Mouse (Mus musculus) spleen, adult 2 months (tissue): ENCODE results near the gene Tank. TPM values are rescaled to one million over a fixed set of nuclear protein-coding genes. Genes with fewer than 3 reads are reported as not detected.

ENCODE experiments used
- DNase-seq, 2 experiments: peaks; one replicate each; pipeline versions ENCODE4 v3.0.0 to v3.0.0-alpha.2; 2012 to 2021; ENCODE audit warnings: low spot score in 2 of 2, low read depth in 1 of 2
- H3K27ac ChIP-seq: fragments of 200-500 bp; 2 replicates; pipeline ENCODE4 v1.5.1; 2012; ENCODE audit warnings: low read length, inconsistent platforms; ENCODE audit not compliant: insufficient read depth
- H3K27me3 ChIP-seq: fragments of 200-500 bp; 2 replicates; pipeline ENCODE4 v1.6.1; 2012; ENCODE audit warnings: mild to moderate bottlenecking, moderate library complexity, low read length, inconsistent platforms; ENCODE audit not compliant: control insufficient read depth, insufficient read depth
- H3K36me3 ChIP-seq: fragments of 200-500 bp; 2 replicates; pipeline ENCODE4 v1.6.1; 2012; ENCODE audit warnings: mild to moderate bottlenecking, low read length, inconsistent platforms; ENCODE audit not compliant: control insufficient read depth, insufficient read depth
- H3K4me1 ChIP-seq: fragments of 200-500 bp; 2 replicates; pipeline ENCODE4 v1.6.1; 2011; ENCODE audit warnings: inconsistent platforms; ENCODE audit not compliant: control insufficient read depth, insufficient read depth, insufficient read length
- H3K4me3 ChIP-seq: fragments of 200-500 bp; 2 replicates; pipeline ENCODE4 v1.5.1; 2011; ENCODE audit warnings: mild to moderate bottlenecking, inconsistent platforms; ENCODE audit not compliant: insufficient read depth, insufficient read length; ENCODE audit errors: extremely low read depth
- CTCF ChIP-seq: fragments of 200-500 bp; IDR thresholded peaks from 2 replicates; pipeline ENCODE4 v1.5.1; 2011; ENCODE audit warnings: mild to moderate bottlenecking, inconsistent platforms; ENCODE audit not compliant: insufficient read depth, insufficient read length, insufficient replicate concordance; ENCODE audit errors: extremely low read depth
- POLR2A ChIP-seq: fragments of 200-500 bp; IDR thresholded peaks from 2 replicates; pipeline ENCODE4 v1.6.1; 2011; ENCODE audit warnings: low read depth, low read length, inconsistent platforms
- WGBS: fragments of 180-500 bp; shearing (Covaris S2); methylation state at CpG from one replicate; pipeline ENCODE4 v1.1.7; 2018; 5-methylcytosine and 5-hydroxymethylcytosine counted together
- polyA plus RNA-seq: library from polyadenylated mRNA; depleted of rRNA; stranded (reverse); fragments of >200 nt; gene quantifications from 2 replicates; pipeline ENCODE4 v1.2.3, GENCODE M21; 2012; rRNA removed

Gene Tank
- polyA plus RNA-seq, 1 experiment, result 7.3 TPM

GRCm38 (mm10) chr2:61663573-61664241 is 85.3 kb downstream of the Tank start:
- Histone ChIP-seq H3K4me1 (no peaks in the 10 kb centered on the region), H3K27me3 (no peaks in the 10 kb centered on the region), H3K4me3 (no peak overlapping the region), H3K27ac (no peak overlapping the region), H3K36me3 (no peaks in the 10 kb centered on the region)
- TF ChIP-seq POLR2A (no peak), CTCF (no peak)
- no peak for DNase-seq
- WGBS, result 77% methylated on average over 10 of the region's 10 CpGs

GRCm38 (mm10) chr2:61667420-61667819 is 89.0 kb downstream of the Tank start:
- Histone ChIP-seq H3K4me1 (no peaks in the 10 kb centered on the region), H3K4me3 (no peak overlapping the region), H3K27me3 (no peaks in the 10 kb centered on the region), H3K27ac (no peak overlapping the region), H3K36me3 (no peaks in the 10 kb centered on the region)
- no peak for DNase-seq
- WGBS, result 81% methylated on average over 7 of the region's 7 CpGs
- TF ChIP-seq POLR2A (no peak), CTCF (no peak)

GRCm38 (mm10) chr2:61668260-61668659 is 89.9 kb downstream of the Tank start:
- Histone ChIP-seq H3K36me3 (no peaks in the 10 kb centered on the region), H3K4me1 (no peaks in the 10 kb centered on the region), H3K27ac (no peak overlapping the region), H3K4me3 (no peak overlapping the region), H3K27me3 (no peaks in the 10 kb centered on the region)
- peak; percentile 12 to 63 for DNase-seq
- WGBS, result 32% methylated on average over 4 of the region's 4 CpGs
- TF ChIP-seq POLR2A, result no peak
- TF ChIP-seq CTCF, result peak; percentile 52; the same call in 1 of the 2 replicates

GRCm38 (mm10) chr2:61674555-61674954 is 96.2 kb downstream of the Tank start:
- no peak for DNase-seq
- Histone ChIP-seq H3K27ac (no peak overlapping the region), H3K4me1 (no peaks in the 10 kb centered on the region), H3K27me3 (no peaks in the 10 kb centered on the region), H3K36me3 (no peaks in the 10 kb centered on the region), H3K4me3 (no peak overlapping the region)
- TF ChIP-seq POLR2A, result no peak
- no peak for TF ChIP-seq CTCF
- WGBS, result 85% methylated on average over 3 of the region's 3 CpGs

GRCm38 (mm10) chr2:61681572-61681971 is 103.2 kb downstream of the Tank start:
- Histone ChIP-seq H3K27me3 (no peaks in the 10 kb centered on the region), H3K27ac (no peak overlapping the region), H3K36me3 (no peaks in the 10 kb centered on the region), H3K4me1 (no peaks in the 10 kb centered on the region), H3K4me3 (no peak overlapping the region)
- TF ChIP-seq CTCF, result no peak
- TF ChIP-seq POLR2A, result no peak
- no peak for DNase-seq
- 11% methylated on average over 1 of the region's 1 CpGs for WGBS

GRCm38 (mm10) chr2:61686533-61686932 is 108.1 kb downstream of the Tank start:
- TF ChIP-seq POLR2A (no peak), CTCF (no peak)
- 3% methylated on average over 1 of the region's 1 CpGs for WGBS
- H3K27me3 ChIP-seq, result no peaks in the 10 kb centered on the region
- H3K4me3 ChIP-seq, result no peak overlapping the region
- H3K27ac ChIP-seq, result no peak overlapping the region
- no peak for DNase-seq
- no peaks in the 10 kb centered on the region for H3K4me1 ChIP-seq
- H3K36me3 ChIP-seq, result no peaks in the 10 kb centered on the region

GRCm38 (mm10) chr2:61689086-61689485 is 110.7 kb downstream of the Tank start:
- no peaks in the 10 kb centered on the region for H3K27me3 ChIP-seq
- 86% methylated on average over 3 of the region's 3 CpGs for WGBS
- no peak for DNase-seq

More at GRCm38 (mm10) chr2:61689086-61689485, 110.7 kb downstream of the Tank start:
- Histone ChIP-seq H3K4me3 (no peak overlapping the region), H3K27ac (no peak overlapping the region), H3K36me3 (no peaks in the 10 kb centered on the region), H3K4me1 (no peaks in the 10 kb centered on the region)
- TF ChIP-seq POLR2A, result no peak
- TF ChIP-seq CTCF, result no peak

Other genes starting within 250 kb of the Tank start
- 5.2 and 7.8 TPM in 2 replicates for gene Psmd14, start 133.1 kb downstream of the Tank start, polyA plus RNA-seq
- gene Tbr1, start 224.3 kb downstream of the Tank start, polyA plus RNA-seq, result 0.05 and 0.11 TPM in 2 replicates